Mouse (Mus musculus): ENCODE results near the gene Fmod. TPM values are rescaled to one million over a fixed set of nuclear protein-coding genes. Genes with fewer than 3 reads are reported as not detected.

Fmod gene
- polyA plus RNA-seq, 2 experiments from 2014 or later, result not detected

- no peak for ATAC-seq
Measured at GRCm38 (mm10) chr1:134097080-134097855, 60.2 kb downstream of the Fmod start.

Other genes starting within 250 kb of the Fmod start
- gene Atp2b4, start 236.2 kb upstream of the Fmod start, polyA plus RNA-seq (2017; shearing (Covaris generic)), result 10 to 100 TPM in 1 of 2 experiments, 1 to 10 TPM in 1; 9.6 to 12.8 TPM
- gene Optc, start 129.3 kb upstream of the Fmod start, polyA plus RNA-seq (2017; shearing (Covaris generic)), result not detected
- gene Prelp, start 115.8 kb upstream of the Fmod start, polyA plus RNA-seq (2017; shearing (Covaris generic)), result not detected
- gene Btg2, start 41.9 kb downstream of the Fmod start, polyA plus RNA-seq (2017; shearing (Covaris generic)), result 100 to 1,000 TPM; 243 to 289 TPM
- not detected for gene Chit1, start 74.0 kb downstream of the Fmod start, polyA plus RNA-seq (2017; shearing (Covaris generic))
- under 1 TPM; 0.51 to 0.94 TPM for gene Chil1, start 144.9 kb downstream of the Fmod start, polyA plus RNA-seq (2017; shearing (Covaris generic))
- gene Mybph, start 156.2 kb downstream of the Fmod start, polyA plus RNA-seq (2017; shearing (Covaris generic)), result not detected
- under 1 TPM in 1 of 2 experiments, not detected in 1; 0.26 TPM for gene Adora1, start 198.2 kb downstream of the Fmod start, polyA plus RNA-seq (2017; shearing (Covaris generic))

Measured in CD4-positive, CD25-positive, alpha-beta regulatory T cell, adult 4 months (primary cell).